Mouse (Mus musculus) forebrain, embryonic 10.5 days (tissue): ENCODE data around the gene Anapc5. TPM values are rescaled to one million over a fixed set of nuclear protein-coding genes. Genes with fewer than 3 reads are reported as not detected.

Source experiments
- DNase-seq: peaks from one replicate; pipeline ENCODE4 v3.0.0-alpha.2; 2017; ENCODE audit warnings: low spot score; ENCODE audit errors: extremely low spot score
- H3K27ac ChIP-seq: fragments of 300-500 bp; sonication (generic); 2 replicates; pipeline ENCODE4 v1.5.1; 2016; ENCODE audit warnings: mild to moderate bottlenecking
- H3K27me3 ChIP-seq: fragments of 300-500 bp; sonication (generic); 2 replicates; pipeline ENCODE4 v1.6.1; 2016; ENCODE audit warnings: mild to moderate bottlenecking; ENCODE audit not compliant: poor library complexity, severe bottlenecking
- H3K36me3 ChIP-seq: fragments of 300-500 bp; sonication (generic); replicated peaks from 2 replicates; pipeline ENCODE4 v1.6.1; 2016; ENCODE audit warnings: mild to moderate bottlenecking, moderate library complexity
- H3K4me1 ChIP-seq: fragments of 300-500 bp; sonication (generic); 2 replicates; pipeline ENCODE4 v1.6.1; 2016
- H3K4me3 ChIP-seq: fragments of 300-500 bp; sonication (generic); 2 replicates; pipeline ENCODE4 v1.5.1; 2016; ENCODE audit warnings: mild to moderate bottlenecking, moderate library complexity
- H3K9me3 ChIP-seq: fragments of 300-500 bp; sonication (generic); 2 replicates; pipeline ENCODE4 v1.6.1; 2016; ENCODE audit warnings: mild to moderate bottlenecking, moderate library complexity
- WGBS: fragments of 180-500 bp; shearing (Covaris S2); methylation state at CpG from one replicate; pipeline ENCODE4 v1.1.7; 2016; 5-methylcytosine and 5-hydroxymethylcytosine counted together
- polyA plus RNA-seq: library from polyadenylated mRNA; unstranded; fragments of >200 nt; fragmentation: Nextera tagmentation; extraction: Ambion mirVana; gene quantifications from 2 replicates; pipeline ENCODE4 v1.2.1, GENCODE M21; 2016

Anapc5 gene
- polyA plus RNA-seq, 1 experiment from 2014 or later: 525 TPM

- Histone ChIP-seq H3K27ac (no peak overlapping the region), H3K36me3 (peaks cover 6% of the 10 kb centered on the region), H3K9me3 (no peaks in the 10 kb centered on the region), H3K4me1 (peaks cover 19% of the 10 kb centered on the region), H3K27me3 (no peaks in the 10 kb centered on the region), H3K4me3 (no peak overlapping the region)
- DNase-seq: no peak
- WGBS: 64% methylated on average over 1 of the region's 1 CpGs
Observed at GRCm38 (mm10) chr5:122823976-122824375, 2.8 kb upstream of the Anapc5 start.

- DNase-seq: no peak
- H3K27ac ChIP-seq: no peak overlapping the region
- 93% methylated on average over 4 of the region's 4 CpGs for WGBS
- H3K9me3 ChIP-seq: no peaks in the 10 kb centered on the region
- peaks cover 22% of the 10 kb centered on the region for H3K36me3 ChIP-seq
- H3K27me3 ChIP-seq: no peaks in the 10 kb centered on the region
- peaks cover 19% of the 10 kb centered on the region for H3K4me1 ChIP-seq
- H3K4me3 ChIP-seq: no peak overlapping the region
Observed at GRCm38 (mm10) chr5:122822441-122822840, 1.3 kb upstream of the Anapc5 start.

- H3K27me3 ChIP-seq: no peaks in the 10 kb centered on the region
- H3K27ac ChIP-seq: peak overlapping the region; percentile 97
- peaks cover 19% of the 10 kb centered on the region for H3K4me1 ChIP-seq
- under 1% methylated on average over 10 of the region's 10 CpGs for WGBS
- no peaks in the 10 kb centered on the region for H3K9me3 ChIP-seq
- H3K36me3 ChIP-seq: peaks cover 31% of the 10 kb centered on the region
- peak overlapping the region; percentile 84 for H3K4me3 ChIP-seq
- no peak for DNase-seq
Observed at GRCm38 (mm10) chr5:122821524-122821885, 366 bp upstream of the Anapc5 start.

DNA sequence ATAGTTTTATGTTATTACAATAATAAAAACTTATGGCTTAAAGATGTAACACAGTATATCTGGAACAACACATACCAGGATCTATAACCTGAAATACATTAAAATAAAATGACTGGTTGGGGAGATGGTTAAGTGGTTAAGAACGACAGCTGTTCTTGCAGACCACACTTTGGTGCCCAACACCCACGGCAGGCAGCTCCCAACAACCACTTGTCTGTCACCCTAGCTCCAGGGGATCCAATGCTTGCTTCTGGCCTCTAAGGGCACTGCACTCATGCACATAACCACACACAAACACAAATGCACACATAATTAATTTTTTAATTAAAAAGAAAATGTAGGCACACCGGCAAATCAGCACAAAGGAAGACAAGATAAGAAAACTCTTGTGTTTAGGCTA is 8.4 kb downstream of the Anapc5 start:
- WGBS: 88% methylated on average over 3 of the region's 3 CpGs
- Histone ChIP-seq H3K27me3 (no peaks in the 10 kb centered on the region), H3K4me1 (no peaks in the 10 kb centered on the region), H3K9me3 (no peaks in the 10 kb centered on the region), H3K36me3 (peaks cover 99% of the 10 kb centered on the region), H3K27ac (no peak overlapping the region), H3K4me3 (no peak overlapping the region)
- no peak for DNase-seq

DNA sequence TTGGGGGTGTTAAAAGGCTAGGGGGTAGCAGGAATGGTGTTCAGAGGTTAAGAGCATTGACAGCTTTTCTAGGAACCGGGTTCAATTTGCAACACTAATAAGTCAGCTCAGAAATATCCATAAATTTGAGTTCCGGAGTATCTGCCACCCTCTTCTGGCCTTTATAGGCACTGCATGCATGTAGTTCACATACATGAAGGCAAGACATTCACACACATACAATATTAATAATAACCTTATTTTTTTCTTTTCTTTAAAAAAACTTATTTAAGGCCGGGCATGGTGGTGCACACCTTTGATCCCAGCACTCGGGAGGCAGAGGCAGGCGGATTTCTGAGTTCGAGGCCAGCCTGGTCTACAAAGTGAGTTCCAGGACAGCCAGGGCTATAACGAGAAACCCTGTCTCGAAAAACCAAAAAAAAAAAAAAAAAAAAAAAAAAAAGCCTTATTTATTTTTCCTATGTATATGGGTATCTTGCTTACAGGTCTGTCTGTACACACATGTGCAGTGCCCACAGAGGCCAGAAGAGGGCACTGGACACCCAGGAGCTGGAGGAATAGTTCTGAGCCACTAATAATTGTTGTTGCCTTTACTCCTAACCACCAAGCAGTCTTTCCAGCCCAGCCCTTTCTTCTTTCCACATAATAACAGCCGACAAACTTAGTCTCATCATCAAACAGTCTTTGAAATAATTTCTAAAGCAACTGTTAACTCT is 9.6 kb downstream of the Anapc5 start:
- Histone ChIP-seq H3K4me3 (no peak overlapping the region), H3K36me3 (peaks cover 99% of the 10 kb centered on the region), H3K4me1 (no peaks in the 10 kb centered on the region), H3K27ac (no peak overlapping the region), H3K27me3 (no peaks in the 10 kb centered on the region), H3K9me3 (no peaks in the 10 kb centered on the region)
- peak; percentile 54 for DNase-seq
- whole genome bisulfite sequencing: 87% methylated on average over 9 of the region's 9 CpGs

GRCm38 (mm10) chr5:122805503-122805902 is 15.6 kb downstream of the Anapc5 start:
- H3K36me3 ChIP-seq: peaks cover 99% of the 10 kb centered on the region

GRCm38 (mm10) chr5:122802706-122803105 is 18.4 kb downstream of the Anapc5 start:
- Histone ChIP-seq H3K4me3 (no peak overlapping the region), H3K9me3 (no peaks in the 10 kb centered on the region), H3K27ac (no peak overlapping the region), H3K27me3 (no peaks in the 10 kb centered on the region), H3K4me1 (no peaks in the 10 kb centered on the region), H3K36me3 (peaks cover 100% of the 10 kb centered on the region)
- no peak for DNase-seq
- 91% methylated on average over 9 of the region's 9 CpGs for WGBS

More at GRCm38 (mm10) chr5:122805503-122805902, 15.6 kb downstream of the Anapc5 start:
- no peaks in the 10 kb centered on the region for H3K9me3 ChIP-seq
- H3K4me3 ChIP-seq: no peak overlapping the region
- H3K27me3 ChIP-seq: no peaks in the 10 kb centered on the region
- WGBS: 64% methylated on average over 3 of the region's 3 CpGs
- DNase-seq: no peak
- H3K4me1 ChIP-seq: no peaks in the 10 kb centered on the region
- H3K27ac ChIP-seq: no peak overlapping the region

GRCm38 (mm10) chr5:122801684-122802083 is 19.5 kb downstream of the Anapc5 start:
- Histone ChIP-seq H3K27me3 (no peaks in the 10 kb centered on the region), H3K36me3 (peaks cover 98% of the 10 kb centered on the region), H3K9me3 (no peaks in the 10 kb centered on the region; the same call in 1 of the 2 replicates), H3K4me3 (no peak overlapping the region), H3K27ac (no peak overlapping the region), H3K4me1 (no peaks in the 10 kb centered on the region)
- WGBS: 96% methylated on average over 8 of the region's 8 CpGs
- no peak for DNase-seq

DNA sequence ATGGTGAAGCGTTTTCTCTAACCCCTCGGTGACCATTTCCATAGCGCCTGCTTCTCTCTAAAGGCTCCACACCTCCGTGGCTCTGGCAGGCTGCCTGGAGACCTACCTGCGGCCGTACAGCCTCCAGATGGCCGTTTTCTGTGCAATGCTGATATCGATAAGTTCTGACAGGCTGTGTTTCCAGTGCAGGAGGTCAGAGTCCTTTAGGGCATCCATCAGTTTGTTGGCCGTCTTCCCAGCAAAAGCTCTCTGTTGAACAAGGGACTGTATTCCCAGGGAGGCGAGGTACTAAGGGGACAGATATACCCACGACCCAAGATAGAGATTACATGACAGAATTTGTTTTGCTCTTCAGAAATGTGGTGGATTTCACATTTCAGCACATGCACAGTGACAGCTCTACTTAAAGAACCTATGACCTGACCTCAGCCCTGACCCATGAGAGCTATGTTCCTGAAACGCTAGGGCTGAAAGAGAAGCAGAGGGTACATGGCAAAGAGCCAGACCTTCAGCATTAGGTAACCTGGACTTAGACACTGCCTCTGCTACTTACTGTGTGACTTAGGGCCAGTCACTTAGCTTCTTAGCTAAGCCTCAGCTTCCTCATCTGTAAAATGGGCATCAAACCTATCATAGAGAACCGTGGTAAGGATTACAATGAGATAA is 20.7 kb downstream of the Anapc5 start:
- no peak overlapping the region for H3K4me3 ChIP-seq
- no peak overlapping the region for H3K27ac ChIP-seq
- no peaks in the 10 kb centered on the region; the same call in 1 of the 2 replicates for H3K9me3 ChIP-seq
- H3K27me3 ChIP-seq: no peaks in the 10 kb centered on the region
- WGBS: 92% methylated on average over 13 of the region's 13 CpGs
- no peaks in the 10 kb centered on the region for H3K4me1 ChIP-seq
- H3K36me3 ChIP-seq: peaks cover 98% of the 10 kb centered on the region
- DNase-seq: no peak

DNA sequence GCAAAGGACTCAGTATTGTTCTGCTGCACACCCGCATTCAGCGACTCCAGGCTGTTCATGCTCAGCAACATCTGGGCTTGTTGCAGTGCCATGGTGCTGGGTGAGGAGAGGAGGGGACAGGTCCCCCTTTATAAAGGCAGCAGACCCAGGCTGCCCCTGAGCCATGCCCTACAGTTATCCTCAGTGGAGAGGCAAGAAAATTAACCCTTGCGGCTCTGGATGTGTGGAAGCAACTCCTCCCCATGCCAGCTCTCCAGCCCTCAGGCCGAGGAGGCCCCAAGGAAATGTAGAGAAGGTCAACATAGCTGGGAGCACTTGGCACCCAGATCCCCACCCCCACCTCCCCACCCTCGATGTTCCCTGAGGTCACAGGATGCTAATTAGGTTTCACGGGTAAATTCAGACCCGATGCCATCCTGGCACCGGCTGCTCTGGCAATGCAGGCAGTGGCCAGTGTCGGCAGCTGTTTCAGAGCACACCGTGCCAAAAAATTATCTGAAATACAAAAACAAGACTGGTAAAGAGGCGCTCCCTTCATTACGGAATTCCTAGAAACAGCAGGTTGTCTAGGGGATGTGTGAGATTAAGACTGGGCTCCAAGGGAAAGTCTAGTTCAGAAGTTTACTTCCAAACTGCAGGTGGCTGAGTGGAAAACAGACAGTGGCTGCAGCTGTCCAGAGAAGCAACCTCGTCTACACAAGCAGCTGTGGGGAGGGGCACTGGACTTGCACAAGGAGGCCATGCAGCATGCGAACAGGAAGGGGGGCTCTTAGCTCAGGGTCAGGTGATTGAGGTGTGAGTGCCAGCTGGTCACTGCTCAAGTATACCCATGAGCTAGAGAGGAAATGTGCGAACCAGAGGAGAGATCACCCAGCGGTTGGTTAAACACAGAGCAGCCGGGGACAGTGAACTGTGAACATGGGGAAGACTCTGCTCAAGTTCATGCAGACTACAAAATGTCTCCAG is 21.5 kb downstream of the Anapc5 start:
- Histone ChIP-seq H3K9me3 (no peaks in the 10 kb centered on the region; the same call in 1 of the 2 replicates), H3K4me3 (no peak overlapping the region), H3K4me1 (no peaks in the 10 kb centered on the region), H3K27me3 (no peaks in the 10 kb centered on the region), H3K36me3 (peaks cover 98% of the 10 kb centered on the region), H3K27ac (no peak overlapping the region)
- 92% methylated on average over 17 of the region's 17 CpGs for WGBS
- no peak for DNase-seq

GRCm38 (mm10) chr5:122798557-122799378 is 22.4 kb downstream of the Anapc5 start:
- 90% methylated on average over 17 of the region's 17 CpGs for WGBS
- Histone ChIP-seq H3K27ac (no peak overlapping the region), H3K4me3 (no peak overlapping the region), H3K27me3 (no peaks in the 10 kb centered on the region), H3K36me3 (peaks cover 98% of the 10 kb centered on the region), H3K9me3 (no peaks in the 10 kb centered on the region; the same call in 1 of the 2 replicates), H3K4me1 (no peaks in the 10 kb centered on the region)
- DNase-seq: no peak

DNA sequence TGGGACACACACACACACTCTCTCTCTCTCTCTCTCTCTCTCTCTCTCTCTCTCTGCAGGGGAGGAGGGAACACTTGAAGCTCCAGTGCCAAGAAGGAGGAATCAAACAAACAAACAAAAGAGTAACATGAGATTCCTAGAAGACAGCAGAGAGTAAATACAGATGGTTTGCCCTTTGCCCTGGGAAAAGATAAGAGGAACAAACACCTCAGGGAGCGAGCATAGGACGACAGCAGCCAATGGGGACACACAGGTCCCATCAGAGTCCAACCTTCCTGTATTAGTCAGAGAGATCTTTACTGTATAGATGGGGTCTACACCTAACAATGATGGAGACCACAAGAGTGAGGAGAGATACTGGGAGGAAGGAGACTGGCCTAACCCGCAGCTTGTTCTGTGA is 23.3 kb downstream of the Anapc5 start:
- Histone ChIP-seq H3K27me3 (no peaks in the 10 kb centered on the region), H3K4me1 (no peaks in the 10 kb centered on the region), H3K4me3 (no peak overlapping the region), H3K9me3 (no peaks in the 10 kb centered on the region; the same call in 1 of the 2 replicates), H3K36me3 (peaks cover 98% of the 10 kb centered on the region), H3K27ac (no peak overlapping the region)
- 90% methylated on average over 3 of the region's 3 CpGs for WGBS
- no peak for DNase-seq
